Mouse (Mus musculus) embryo, embryonic 10 days (tissue): ENCODE results near the gene Gm21822.
"Not testable (repeated sequence)": the region's sequence is repeated elsewhere in the genome, so short reads cannot be mapped to it uniquely, and the experiment has no call there.

Source experiments
- DNase-seq: peaks from one replicate; pipeline ENCODE4 v3.0.0-alpha.2; 2015; ENCODE audit warnings: low spot score

The Gm21822 gene

DNA sequence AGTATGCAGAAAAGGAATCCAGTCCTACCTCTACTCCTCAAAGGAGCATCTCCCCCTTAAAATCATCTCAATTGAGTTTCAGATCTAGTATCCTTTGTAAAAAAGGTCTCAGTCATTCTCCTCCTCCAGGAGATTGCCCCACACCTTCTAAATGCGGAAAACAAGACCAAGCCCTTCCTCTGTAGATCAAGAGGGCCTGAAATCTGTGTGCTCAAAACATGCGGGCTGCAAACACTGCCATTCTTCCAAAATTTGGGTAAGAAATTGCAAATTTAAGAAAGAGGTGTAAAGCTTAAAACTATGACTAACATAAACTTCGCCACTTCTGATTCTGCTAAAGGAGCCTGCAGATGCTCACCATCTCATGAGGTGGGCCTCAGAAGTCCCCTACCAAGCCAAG is at the start of gene Gm21822:
Gene Gm21822, plus strand, starts transcription at position 301 of the 400 bp plus-strand sequence.
- not testable (repeated sequence) for DNase-seq
